Mouse (Mus musculus) limb, embryonic 13.5 days (tissue): Measurements from ENCODE around the gene Gemin5. TPM values are rescaled to one million over a fixed set of nuclear protein-coding genes. Genes with fewer than 3 reads are reported as not detected.

ENCODE experiments used
- ATAC-seq: fragments of 200-750 bp; cut with Nextera tagmentation; 2 replicates; pipeline ENCODE4 v1.8.0; 2017; ENCODE audit warnings: low read depth, moderate number of reproducible peaks, moderate TSS enrichment; ENCODE audit not compliant: low FRiP score
- H3K27ac ChIP-seq: fragments of 300-500 bp; sonication (generic); 2 replicates; pipeline ENCODE4 v1.5.1; 2015; ENCODE audit warnings: inconsistent platforms, mild to moderate bottlenecking, moderate library complexity
- H3K27me3 ChIP-seq: fragments of 300-500 bp; sonication (generic); 2 replicates; pipeline ENCODE4 v1.6.1; 2015; ENCODE audit warnings: mild to moderate bottlenecking, inconsistent platforms
- H3K36me3 ChIP-seq: fragments of 300-500 bp; sonication (generic); 2 replicates; pipeline ENCODE4 v1.6.1; 2015; ENCODE audit warnings: inconsistent platforms, mild to moderate bottlenecking, moderate library complexity
- H3K4me1 ChIP-seq: fragments of 300-500 bp; sonication (generic); 2 replicates; pipeline ENCODE4 v1.6.1; 2015; ENCODE audit warnings: inconsistent platforms
- H3K4me2 ChIP-seq: fragments of 300-500 bp; sonication (generic); replicated peaks from 2 replicates; pipeline ENCODE4 v1.6.1; 2015; ENCODE audit warnings: inconsistent platforms, mild to moderate bottlenecking, moderate library complexity
- H3K4me3 ChIP-seq: fragments of 300-500 bp; sonication (generic); 2 replicates; pipeline ENCODE4 v1.5.1; 2015; ENCODE audit warnings: moderate library complexity, mild to moderate bottlenecking, inconsistent platforms
- H3K9ac ChIP-seq: fragments of 300-500 bp; sonication (generic); 2 replicates; pipeline ENCODE4 v1.6.1; 2015; ENCODE audit warnings: mild to moderate bottlenecking, inconsistent platforms
- H3K9me3 ChIP-seq: fragments of 300-500 bp; sonication (generic); 2 replicates; pipeline ENCODE4 v1.6.1; 2016; ENCODE audit warnings: inconsistent platforms
- WGBS: fragments of 180-500 bp; shearing (Covaris S2); methylation state at CpG from one replicate; pipeline ENCODE4 v1.1.7; 2015; 5-methylcytosine and 5-hydroxymethylcytosine counted together
- polyA plus RNA-seq: library from polyadenylated mRNA; unstranded; fragments of >200 nt; fragmentation: Nextera tagmentation; extraction: Ambion mirVana; gene quantifications from 2 replicates; pipeline ENCODE4 v1.2.1, GENCODE M21; 2015

Gemin5 gene
- polyA plus RNA-seq, 1 experiment from 2014 or later = 26.4 TPM

GRCm38 (mm10) chr11:58165072-58165471, 3.3 kb downstream of the Gemin5 start:
- ATAC-seq = no peak
- Histone ChIP-seq H3K27me3 (no peaks in the 10 kb centered on the region), H3K9me3 (no peaks in the 10 kb centered on the region), H3K9ac (no peak overlapping the region), H3K4me1 (peaks cover 8% of the 10 kb centered on the region), H3K36me3 (peaks cover 63% of the 10 kb centered on the region), H3K27ac (no peak overlapping the region), H3K4me2 (no peak overlapping the region), H3K4me3 (no peak overlapping the region)
- WGBS = 96% methylated on average over 2 of the region's 2 CpGs

- WGBS = 83% methylated on average over 3 of the region's 3 CpGs
- no peak for ATAC-seq
- peaks cover 91% of the 10 kb centered on the region for H3K36me3 ChIP-seq
- H3K9me3 ChIP-seq = no peaks in the 10 kb centered on the region
- no peak overlapping the region for H3K9ac ChIP-seq
- no peak overlapping the region for H3K4me3 ChIP-seq
- H3K27ac ChIP-seq = no peak overlapping the region
- no peaks in the 10 kb centered on the region for H3K27me3 ChIP-seq
- no peaks in the 10 kb centered on the region for H3K4me1 ChIP-seq
- H3K4me2 ChIP-seq = no peak overlapping the region
Measured at GRCm38 (mm10) chr11:58156871-58157270, 11.5 kb downstream of the Gemin5 start.

GRCm38 (mm10) chr11:58155458-58155857, 12.9 kb downstream of the Gemin5 start:
- H3K4me2 ChIP-seq = no peak overlapping the region

GRCm38 (mm10) chr11:58146241-58146640, 22.1 kb downstream of the Gemin5 start:
- Histone ChIP-seq H3K4me1 (no peaks in the 10 kb centered on the region), H3K27ac (no peak overlapping the region), H3K4me3 (no peak overlapping the region), H3K27me3 (no peaks in the 10 kb centered on the region), H3K9ac (no peak overlapping the region), H3K9me3 (no peaks in the 10 kb centered on the region), H3K4me2 (no peak overlapping the region), H3K36me3 (peaks cover 94% of the 10 kb centered on the region)
- no peak for ATAC-seq
- WGBS = 95% methylated on average over 5 of the region's 5 CpGs

More at GRCm38 (mm10) chr11:58155458-58155857, 12.9 kb downstream of the Gemin5 start:
- H3K9me3 ChIP-seq = no peaks in the 10 kb centered on the region
- H3K9ac ChIP-seq = no peak overlapping the region
- H3K4me3 ChIP-seq = no peak overlapping the region
- no peaks in the 10 kb centered on the region for H3K4me1 ChIP-seq
- H3K27ac ChIP-seq = no peak overlapping the region
- H3K27me3 ChIP-seq = no peaks in the 10 kb centered on the region
- H3K36me3 ChIP-seq = peaks cover 89% of the 10 kb centered on the region
- WGBS = 91% methylated on average over 9 of the region's 9 CpGs
- ATAC-seq = no peak

GRCm38 (mm10) chr11:58143704-58144426, 24.5 kb downstream of the Gemin5 start:
- Histone ChIP-seq H3K4me3 (no peak overlapping the region), H3K9me3 (no peaks in the 10 kb centered on the region), H3K27ac (no peak overlapping the region), H3K27me3 (no peaks in the 10 kb centered on the region), H3K4me2 (no peak overlapping the region), H3K9ac (no peak overlapping the region), H3K4me1 (no peaks in the 10 kb centered on the region), H3K36me3 (peaks cover 96% of the 10 kb centered on the region)
- ATAC-seq = no peak
- 90% methylated on average over 9 of the region's 9 CpGs for WGBS

GRCm38 (mm10) chr11:58139466-58139865, 28.9 kb downstream of the Gemin5 start:
- no peak overlapping the region for H3K27ac ChIP-seq
- no peak overlapping the region for H3K9ac ChIP-seq
- no peaks in the 10 kb centered on the region for H3K4me1 ChIP-seq
- no peaks in the 10 kb centered on the region for H3K27me3 ChIP-seq
- H3K4me3 ChIP-seq = no peak overlapping the region
- ATAC-seq = no peak
- no peak overlapping the region for H3K4me2 ChIP-seq
- no peaks in the 10 kb centered on the region for H3K9me3 ChIP-seq
- WGBS = 90% methylated on average over 3 of the region's 3 CpGs
- peaks cover 95% of the 10 kb centered on the region for H3K36me3 ChIP-seq

- ATAC-seq = no peak
- no peaks in the 10 kb centered on the region for H3K9me3 ChIP-seq
- no peaks in the 10 kb centered on the region for H3K4me1 ChIP-seq
- H3K27me3 ChIP-seq = no peaks in the 10 kb centered on the region
- H3K27ac ChIP-seq = no peak overlapping the region
- H3K36me3 ChIP-seq = peaks cover 95% of the 10 kb centered on the region
- no peak overlapping the region for H3K4me2 ChIP-seq
- no peak overlapping the region for H3K9ac ChIP-seq
- no peak overlapping the region for H3K4me3 ChIP-seq
- WGBS = 92% methylated on average over 11 of the region's 11 CpGs
Measured at GRCm38 (mm10) chr11:58138821-58139220, 29.5 kb downstream of the Gemin5 start.

- Histone ChIP-seq H3K9me3 (no peaks in the 10 kb centered on the region), H3K4me2 (no peak overlapping the region), H3K27ac (no peak overlapping the region), H3K36me3 (peaks cover 96% of the 10 kb centered on the region), H3K4me1 (no peaks in the 10 kb centered on the region), H3K27me3 (no peaks in the 10 kb centered on the region), H3K9ac (no peak overlapping the region), H3K4me3 (no peak overlapping the region)
- no peak for ATAC-seq
- 90% methylated on average over 6 of the region's 6 CpGs for WGBS
Measured at GRCm38 (mm10) chr11:58136677-58137076, 31.7 kb downstream of the Gemin5 start.

GRCm38 (mm10) chr11:58135296-58135695, 33.0 kb downstream of the Gemin5 start:
- Histone ChIP-seq H3K4me1 (no peaks in the 10 kb centered on the region), H3K36me3 (peaks cover 96% of the 10 kb centered on the region), H3K27me3 (no peaks in the 10 kb centered on the region), H3K27ac (no peak overlapping the region), H3K4me2 (no peak overlapping the region), H3K9me3 (no peaks in the 10 kb centered on the region), H3K9ac (no peak overlapping the region), H3K4me3 (no peak overlapping the region)
- ATAC-seq = no peak

GRCm38 (mm10) chr11:58134869-58135268, 33.5 kb downstream of the Gemin5 start:
- Histone ChIP-seq H3K27me3 (no peaks in the 10 kb centered on the region), H3K4me2 (no peak overlapping the region), H3K9ac (no peak overlapping the region), H3K9me3 (no peaks in the 10 kb centered on the region), H3K36me3 (peaks cover 96% of the 10 kb centered on the region), H3K4me1 (0 out of 2 replicates have a peak, but pooled peaks cover 2% of the 10 kb centered on the region), H3K4me3 (no peak overlapping the region), H3K27ac (no peak overlapping the region)
- no peak for ATAC-seq

- Histone ChIP-seq H3K9ac (no peak overlapping the region), H3K36me3 (peaks cover 95% of the 10 kb centered on the region), H3K9me3 (no peaks in the 10 kb centered on the region), H3K27ac (no peak overlapping the region), H3K4me1 (peaks cover 13% of the 10 kb centered on the region), H3K4me2 (no peak overlapping the region), H3K4me3 (no peak overlapping the region), H3K27me3 (no peaks in the 10 kb centered on the region)
- 98% methylated on average over 3 of the region's 3 CpGs for WGBS
- no peak for ATAC-seq
Measured at GRCm38 (mm10) chr11:58132026-58132425, 36.3 kb downstream of the Gemin5 start.

- peaks cover 92% of the 10 kb centered on the region for H3K36me3 ChIP-seq
- H3K27me3 ChIP-seq = no peaks in the 10 kb centered on the region
- no peak overlapping the region for H3K4me2 ChIP-seq
- no peak overlapping the region for H3K9ac ChIP-seq
- peaks cover 13% of the 10 kb centered on the region for H3K4me1 ChIP-seq
- no peak for ATAC-seq
- H3K27ac ChIP-seq = no peak overlapping the region
- WGBS = 33% methylated on average over 6 of the region's 6 CpGs
- no peak overlapping the region for H3K4me3 ChIP-seq
- no peaks in the 10 kb centered on the region for H3K9me3 ChIP-seq
Measured at GRCm38 (mm10) chr11:58129302-58129843, 39.0 kb downstream of the Gemin5 start.

GRCm38 (mm10) chr11:58127544-58127943, 40.8 kb downstream of the Gemin5 start:
- Histone ChIP-seq H3K9me3 (no peaks in the 10 kb centered on the region), H3K4me1 (peaks cover 13% of the 10 kb centered on the region), H3K27me3 (no peaks in the 10 kb centered on the region), H3K4me2 (no peak overlapping the region), H3K9ac (no peak overlapping the region), H3K27ac (no peak overlapping the region), H3K36me3 (peaks cover 96% of the 10 kb centered on the region), H3K4me3 (no peak overlapping the region)
- no peak for ATAC-seq
- WGBS = 87% methylated on average over 2 of the region's 2 CpGs
